Mouse (Mus musculus) lung, embryonic 15.5 days (tissue): ENCODE measurements around the gene Cptp. TPM values are rescaled to one million over a fixed set of nuclear protein-coding genes. Genes with fewer than 3 reads are reported as not detected.

Source experiments
- ATAC-seq: fragments of 200-750 bp; cut with Nextera tagmentation; 2 replicates; pipeline ENCODE4 v1.8.0; 2017; ENCODE audit warnings: moderate number of reproducible peaks, borderline replicate concordance; ENCODE audit not compliant: low FRiP score, low TSS enrichment; ENCODE audit errors: extremely low read depth
- H3K27ac ChIP-seq: fragments of 300-500 bp; sonication (generic); 2 replicates; pipeline ENCODE4 v1.5.1; 2015; ENCODE audit warnings: moderate library complexity, mild to moderate bottlenecking, inconsistent platforms
- H3K27me3 ChIP-seq: fragments of 300-500 bp; sonication (generic); 2 replicates; pipeline ENCODE4 v1.6.1; 2015; ENCODE audit warnings: inconsistent platforms
- H3K36me3 ChIP-seq: fragments of 300-500 bp; sonication (generic); 2 replicates; pipeline ENCODE4 v1.6.1; 2015; ENCODE audit warnings: inconsistent platforms
- H3K4me1 ChIP-seq: fragments of 300-500 bp; sonication (generic); 2 replicates; pipeline ENCODE4 v1.6.1; 2015; ENCODE audit warnings: inconsistent platforms
- H3K4me2 ChIP-seq: fragments of 300-500 bp; sonication (generic); 2 replicates; pipeline ENCODE4 v1.6.1; 2015; ENCODE audit warnings: inconsistent platforms, mild to moderate bottlenecking, moderate library complexity
- H3K4me3 ChIP-seq: fragments of 300-500 bp; sonication (generic); 2 replicates; pipeline ENCODE4 v1.5.1; 2015; ENCODE audit warnings: mild to moderate bottlenecking, inconsistent platforms
- H3K9ac ChIP-seq: fragments of 300-500 bp; sonication (generic); 2 replicates; pipeline ENCODE4 v1.6.1; 2015; ENCODE audit warnings: inconsistent platforms
- H3K9me3 ChIP-seq: fragments of 300-500 bp; sonication (generic); 2 replicates; pipeline ENCODE4 v1.6.1; 2016; ENCODE audit warnings: inconsistent platforms
- WGBS: fragments of 180-500 bp; shearing (Covaris S2); methylation state at CpG from one replicate; pipeline ENCODE4 v1.1.7; 2015; 5-methylcytosine and 5-hydroxymethylcytosine counted together
- polyA plus RNA-seq: library from polyadenylated mRNA; unstranded; fragments of >200 nt; fragmentation: Nextera tagmentation; extraction: Ambion mirVana; gene quantifications from 2 replicates; pipeline ENCODE4 v1.2.1, GENCODE M21; 2015

Cptp gene
- polyA plus RNA-seq, 1 experiment from 2014 or later = 14.5 TPM

GRCm38 (mm10) chr4:155883587-155883986 lies 14.3 kb upstream of the Cptp start:
- H3K4me1 ChIP-seq = no peaks in the 10 kb centered on the region
- H3K36me3 ChIP-seq = peaks cover 50% of the 10 kb centered on the region
- no peak overlapping the region for H3K4me3 ChIP-seq
- H3K9me3 ChIP-seq = no peaks in the 10 kb centered on the region
- no peaks in the 10 kb centered on the region for H3K27me3 ChIP-seq
- 65% methylated on average over 3 of the region's 3 CpGs for WGBS
- H3K27ac ChIP-seq = peak overlapping the region; percentile 69
- H3K9ac ChIP-seq = no peak overlapping the region
- no peak overlapping the region for H3K4me2 ChIP-seq
- no peak for ATAC-seq

GRCm38 (mm10) chr4:155871404-155871803 lies 2.2 kb upstream of the Cptp start:
- 82% methylated on average over 7 of the region's 7 CpGs for WGBS
- Histone ChIP-seq H3K9ac (no peak overlapping the region), H3K27me3 (no peaks in the 10 kb centered on the region), H3K4me1 (peaks cover 26% of the 10 kb centered on the region), H3K4me3 (no peak overlapping the region), H3K36me3 (peaks cover 39% of the 10 kb centered on the region), H3K9me3 (no peaks in the 10 kb centered on the region), H3K27ac (no peak overlapping the region), H3K4me2 (no peak overlapping the region)
- no peak for ATAC-seq

GRCm38 (mm10) chr4:155868614-155869298 lies 484 bp downstream of the Cptp start:
- H3K27me3 ChIP-seq = no peaks in the 10 kb centered on the region
- no peaks in the 10 kb centered on the region for H3K9me3 ChIP-seq
- peak overlapping the region; percentile 86 for H3K4me2 ChIP-seq
- ATAC-seq = peak; percentile 44
- peaks cover 32% of the 10 kb centered on the region for H3K36me3 ChIP-seq
- peak overlapping the region; percentile 68 for H3K4me3 ChIP-seq
- 8% methylated on average over 22 of the region's 22 CpGs for WGBS
- H3K27ac ChIP-seq = 0 out of 2 replicates have a peak overlapping the region, but pooled peaks have one; percentile 24
- H3K9ac ChIP-seq = peak overlapping the region; percentile 69
- peaks cover 26% of the 10 kb centered on the region for H3K4me1 ChIP-seq

GRCm38 (mm10) chr4:155863001-155863400 lies 6.2 kb downstream of the Cptp start, which contains the start of gene Tas1r3:
Gene Tas1r3, minus strand, starts transcription at chr4:155863362.
- H3K9me3 ChIP-seq = no peaks in the 10 kb centered on the region
- no peak within 1 kb of the TSS for H3K4me2 ChIP-seq
- 75% methylated on average over 5 of the region's 5 CpGs for WGBS
- H3K4me1 ChIP-seq = peaks cover under 1% of the 10 kb centered on the region; the same call in 1 of the 2 replicates
- H3K9ac ChIP-seq = no peak within 1 kb of the TSS
- no peak within 1 kb of the TSS for H3K4me3 ChIP-seq
- ATAC-seq = no peak
- H3K36me3 ChIP-seq = peaks cover 33% of the 10 kb centered on the region
- no peaks in the 10 kb centered on the region for H3K27me3 ChIP-seq
- H3K27ac ChIP-seq = no peak within 1 kb of the TSS

GRCm38 (mm10) chr4:155861787-155862186 lies 7.5 kb downstream of the Cptp start:
- ATAC-seq = no peak
- Histone ChIP-seq H3K27ac (no peak overlapping the region), H3K27me3 (no peaks in the 10 kb centered on the region), H3K4me1 (no peaks in the 10 kb centered on the region), H3K4me2 (no peak overlapping the region), H3K9ac (no peak overlapping the region), H3K36me3 (peaks cover 34% of the 10 kb centered on the region), H3K4me3 (no peak overlapping the region), H3K9me3 (no peaks in the 10 kb centered on the region)
- WGBS = 87% methylated on average over 7 of the region's 7 CpGs

- 13% methylated on average over 13 of the region's 13 CpGs for WGBS
- Histone ChIP-seq H3K9me3 (no peaks in the 10 kb centered on the region), H3K4me3 (no peak overlapping the region), H3K27me3 (no peaks in the 10 kb centered on the region), H3K4me1 (no peaks in the 10 kb centered on the region), H3K4me2 (no peak overlapping the region), H3K27ac (no peak overlapping the region), H3K36me3 (peaks cover 38% of the 10 kb centered on the region), H3K9ac (no peak overlapping the region)
- ATAC-seq = no peak
These were observed 9.9 kb downstream of the Cptp start for GRCm38 (mm10) chr4:155859318-155859717.

GRCm38 (mm10) chr4:155856881-155857280 lies 12.4 kb downstream of the Cptp start:
- H3K9ac ChIP-seq = no peak overlapping the region
- no peak overlapping the region for H3K4me2 ChIP-seq
- H3K4me1 ChIP-seq = no peaks in the 10 kb centered on the region
- H3K36me3 ChIP-seq = peaks cover 40% of the 10 kb centered on the region
- H3K27ac ChIP-seq = no peak overlapping the region
- no peak for ATAC-seq
- H3K9me3 ChIP-seq = no peaks in the 10 kb centered on the region
- WGBS = 63% methylated on average over 3 of the region's 3 CpGs
- no peaks in the 10 kb centered on the region for H3K27me3 ChIP-seq
- no peak overlapping the region for H3K4me3 ChIP-seq

- Histone ChIP-seq H3K4me2 (no peak overlapping the region), H3K9ac (no peak overlapping the region), H3K4me1 (no peaks in the 10 kb centered on the region), H3K4me3 (no peak overlapping the region), H3K27ac (no peak overlapping the region), H3K27me3 (no peaks in the 10 kb centered on the region), H3K36me3 (peaks cover 40% of the 10 kb centered on the region), H3K9me3 (no peaks in the 10 kb centered on the region)
- no peak for ATAC-seq
- WGBS = 87% methylated on average over 12 of the region's 12 CpGs
These were observed 13.2 kb downstream of the Cptp start for GRCm38 (mm10) chr4:155856071-155856470.

- Histone ChIP-seq H3K27me3 (no peaks in the 10 kb centered on the region), H3K9me3 (no peaks in the 10 kb centered on the region), H3K36me3 (peaks cover 38% of the 10 kb centered on the region), H3K9ac (no peak overlapping the region), H3K4me2 (no peak overlapping the region), H3K4me3 (no peak overlapping the region), H3K27ac (no peak overlapping the region), H3K4me1 (0 out of 2 replicates have a peak, but pooled peaks cover 4% of the 10 kb centered on the region)
- WGBS = 94% methylated on average over 12 of the region's 12 CpGs
- no peak for ATAC-seq
These were observed 14.2 kb downstream of the Cptp start for GRCm38 (mm10) chr4:155854991-155855390.

GRCm38 (mm10) chr4:155853421-155853820 lies 15.8 kb downstream of the Cptp start:
- ATAC-seq = no peak
- Histone ChIP-seq H3K4me1 (peaks cover 18% of the 10 kb centered on the region), H3K4me2 (no peak overlapping the region), H3K9ac (no peak overlapping the region), H3K27me3 (no peaks in the 10 kb centered on the region), H3K36me3 (peaks cover 32% of the 10 kb centered on the region), H3K4me3 (no peak overlapping the region), H3K9me3 (no peaks in the 10 kb centered on the region), H3K27ac (no peak overlapping the region)
- WGBS = 91% methylated on average over 9 of the region's 9 CpGs

- no peak overlapping the region for H3K4me3 ChIP-seq
- ATAC-seq = no peak
- no peak overlapping the region for H3K9ac ChIP-seq
- peaks cover 28% of the 10 kb centered on the region for H3K36me3 ChIP-seq
- peaks cover 24% of the 10 kb centered on the region for H3K4me1 ChIP-seq
- H3K9me3 ChIP-seq = no peaks in the 10 kb centered on the region
- H3K27me3 ChIP-seq = no peaks in the 10 kb centered on the region
- WGBS = 69% methylated on average over 2 of the region's 2 CpGs
- no peak overlapping the region for H3K27ac ChIP-seq
- no peak overlapping the region for H3K4me2 ChIP-seq
These were observed 17.3 kb downstream of the Cptp start for GRCm38 (mm10) chr4:155851951-155852411.

- Histone ChIP-seq H3K9ac (no peak overlapping the region), H3K27ac (no peak overlapping the region), H3K4me3 (no peak overlapping the region), H3K4me2 (no peak overlapping the region), H3K36me3 (peaks cover 24% of the 10 kb centered on the region), H3K9me3 (no peaks in the 10 kb centered on the region), H3K27me3 (no peaks in the 10 kb centered on the region), H3K4me1 (peaks cover 30% of the 10 kb centered on the region)
- ATAC-seq = no peak
- 94% methylated on average over 3 of the region's 3 CpGs for WGBS
These were observed 17.9 kb downstream of the Cptp start for GRCm38 (mm10) chr4:155851368-155851767.
